Mouse (Mus musculus) stomach, embryonic 16.5 days (tissue): ENCODE results near the gene Slc16a10. TPM values are rescaled to one million over a fixed set of nuclear protein-coding genes. Genes with fewer than 3 reads are reported as not detected.

ENCODE experiments used
- ATAC-seq: fragments of 200-750 bp; cut with Nextera tagmentation; 2 replicates; pipeline ENCODE4 v1.8.0; 2017; ENCODE audit warnings: moderate number of reproducible peaks, moderate TSS enrichment; ENCODE audit not compliant: insufficient read depth, low FRiP score
- H3K27ac ChIP-seq: fragments of 300-500 bp; sonication (generic); 2 replicates; pipeline ENCODE4 v1.5.1; 2014; ENCODE audit warnings: low read length
- H3K27me3 ChIP-seq: fragments of 300-500 bp; sonication (generic); 2 replicates; pipeline ENCODE4 v1.6.1; 2014; ENCODE audit warnings: low read length, control low read depth, mixed read lengths; ENCODE audit not compliant: control insufficient read depth, insufficient read depth
- H3K36me3 ChIP-seq: fragments of 300-500 bp; sonication (generic); 2 replicates; pipeline ENCODE4 v1.6.1; 2014; ENCODE audit warnings: low read length; ENCODE audit not compliant: control insufficient read depth, insufficient read depth
- H3K4me1 ChIP-seq: fragments of 300-500 bp; sonication (generic); 2 replicates; pipeline ENCODE4 v1.6.1; 2014; ENCODE audit warnings: low read length, control low read depth, mixed read lengths; ENCODE audit not compliant: control insufficient read depth, insufficient read depth
- H3K4me2 ChIP-seq: fragments of 300-500 bp; sonication (generic); 2 replicates; pipeline ENCODE4 v1.6.1; 2014; ENCODE audit warnings: low read depth, low read length, mixed read lengths
- H3K4me3 ChIP-seq: fragments of 300-500 bp; sonication (generic); replicated peaks from 2 replicates; pipeline ENCODE4 v1.5.1; 2014; ENCODE audit warnings: mild to moderate bottlenecking, low read length
- H3K9ac ChIP-seq: fragments of 300-500 bp; sonication (generic); 2 replicates; pipeline ENCODE4 v1.6.1; 2014; ENCODE audit warnings: low read length
- H3K9me3 ChIP-seq: fragments of 300-500 bp; sonication (generic); replicated peaks from 2 replicates; pipeline ENCODE4 v1.6.1; 2016; ENCODE audit warnings: low read length, control low read depth; ENCODE audit not compliant: control insufficient read depth
- WGBS: fragments of 180-500 bp; shearing (Covaris S2); extraction: QIAGEN DNeasy Blood & Tissue Kit; methylation state at CpG from one replicate; pipeline ENCODE4 v1.1.7; 2014; 5-methylcytosine and 5-hydroxymethylcytosine counted together
- polyA plus RNA-seq: library from polyadenylated mRNA; unstranded; fragments of >200 nt; fragmentation: Nextera tagmentation; extraction: Ambion mirVana; gene quantifications from 2 replicates; pipeline ENCODE4 v1.2.1, GENCODE M21; 2015

Gene Slc16a10
- polyA plus RNA-seq, 1 experiment from 2014 or later: 12.2 TPM

DNA sequence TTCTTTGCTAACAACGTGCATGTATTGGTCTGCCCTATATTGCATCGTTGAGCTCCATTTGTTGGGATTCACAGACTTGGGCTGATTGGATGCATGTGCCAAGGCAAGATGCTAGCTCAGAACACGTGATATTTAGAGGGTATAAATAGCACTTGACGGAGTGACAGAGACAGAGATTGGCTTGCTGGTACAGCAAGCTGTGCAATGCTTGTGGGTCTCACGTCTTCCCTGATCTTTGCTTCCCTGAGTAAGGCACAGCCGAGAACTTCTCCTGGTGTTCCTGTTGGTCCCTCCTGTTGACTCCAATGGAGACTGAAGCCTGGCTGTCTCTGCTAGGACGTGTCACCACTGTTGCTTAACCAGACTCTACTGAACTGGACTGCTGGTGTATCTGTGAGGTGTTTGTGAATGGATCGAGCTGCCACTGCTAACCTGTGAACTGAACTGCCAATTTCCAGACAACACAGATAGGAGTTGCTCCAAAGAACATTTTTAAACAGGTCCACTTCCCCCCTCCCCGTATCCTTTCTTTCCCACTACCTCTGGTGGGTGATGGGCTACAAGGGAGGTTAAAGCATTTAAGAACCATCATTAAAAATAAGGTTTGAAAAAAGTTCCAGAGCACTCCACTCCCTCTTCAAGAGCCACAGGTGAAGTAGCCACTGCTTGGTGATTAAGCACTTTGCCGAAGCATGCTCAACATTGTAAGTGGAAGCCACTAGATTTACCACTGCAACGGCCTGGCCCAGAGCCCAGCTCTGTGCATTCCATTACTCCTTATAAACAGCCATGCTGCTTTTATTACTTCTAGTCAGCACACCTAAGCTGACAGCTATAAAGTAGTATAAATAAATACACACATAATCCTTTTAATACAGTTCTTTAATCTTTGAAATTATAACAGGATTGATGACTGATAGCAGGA lies 51.3 kb downstream of the Slc16a10 start:
- no peak overlapping the region for H3K4me2 ChIP-seq
- peak; percentile 40; the same call in 1 of the 2 replicates for ATAC-seq

DNA sequence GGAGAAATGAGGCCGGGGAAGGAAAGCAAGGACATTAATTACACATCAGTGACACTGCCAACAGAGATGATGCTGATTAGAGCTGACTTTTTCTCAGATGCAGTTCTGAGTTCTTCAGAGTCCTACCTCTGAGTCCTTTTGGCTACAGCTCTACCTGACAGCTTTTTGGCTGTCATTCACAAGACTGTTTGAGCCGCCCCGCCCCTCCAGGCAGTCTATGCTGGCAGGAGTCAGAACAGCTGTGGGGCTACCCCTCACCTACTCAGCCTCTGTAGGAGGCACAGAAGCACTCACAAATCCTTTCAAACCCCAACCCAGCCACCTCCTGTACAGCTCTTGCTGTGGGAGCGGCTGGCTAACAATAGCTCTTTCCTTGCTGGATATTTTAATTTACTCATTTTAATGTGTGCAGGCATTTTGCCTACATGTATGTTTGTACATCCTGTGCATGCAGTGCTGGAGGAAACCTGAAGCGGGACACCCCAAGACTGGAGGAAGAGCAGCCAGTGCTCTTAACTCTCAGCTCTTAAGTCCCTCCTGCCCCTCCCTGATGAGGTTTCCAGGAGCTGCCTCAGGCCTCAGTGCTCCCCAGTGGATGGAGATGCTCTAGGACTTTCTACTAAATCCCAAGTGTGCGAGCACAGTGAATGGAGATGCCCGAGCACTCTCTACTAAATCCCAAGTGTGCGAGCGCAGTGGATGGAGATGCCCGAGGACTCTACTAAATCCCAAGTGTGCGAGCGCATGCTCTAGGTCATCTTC lies 57.5 kb downstream of the Slc16a10 start:
- H3K9me3 ChIP-seq: no peaks in the 10 kb centered on the region
- WGBS: 70% methylated on average over 12 of the region's 12 CpGs

More for the DNA sequence above, 51.3 kb downstream of the Slc16a10 start:
- H3K4me1 ChIP-seq: 0 out of 2 replicates have a peak, but pooled peaks cover 7% of the 10 kb centered on the region
- no peak overlapping the region for H3K27ac ChIP-seq
- no peak overlapping the region for H3K4me3 ChIP-seq
- H3K9ac ChIP-seq: no peak overlapping the region
- no peaks in the 10 kb centered on the region for H3K9me3 ChIP-seq
- 71% methylated on average over 11 of the region's 11 CpGs for WGBS
- no peaks in the 10 kb centered on the region for H3K36me3 ChIP-seq
- H3K27me3 ChIP-seq: no peaks in the 10 kb centered on the region

DNA sequence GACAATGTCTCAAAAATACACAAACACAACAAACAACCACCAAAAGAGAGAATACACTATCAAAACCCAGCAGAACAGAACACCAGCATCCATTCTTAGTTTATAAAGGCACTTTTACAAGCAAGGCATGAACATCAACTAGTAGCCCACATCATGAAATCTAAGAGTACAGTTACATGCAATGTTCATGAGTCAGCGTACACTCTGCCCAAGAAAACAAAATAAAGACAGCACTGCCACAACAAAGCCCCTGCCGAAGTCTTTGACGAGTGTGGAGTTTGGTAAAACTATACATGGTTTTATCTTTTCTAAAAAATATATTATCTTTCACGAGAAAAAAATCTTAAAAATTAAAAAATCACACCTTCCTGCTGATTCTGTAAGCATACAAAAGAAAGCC lies 58.5 kb downstream of the Slc16a10 start:
- WGBS: 76% methylated on average over 4 of the region's 4 CpGs
- Histone ChIP-seq H3K9ac (no peak overlapping the region), H3K4me1 (peaks cover 15% of the 10 kb centered on the region), H3K36me3 (no peaks in the 10 kb centered on the region), H3K4me2 (no peak overlapping the region), H3K27me3 (no peaks in the 10 kb centered on the region), H3K27ac (no peak overlapping the region), H3K4me3 (no peak overlapping the region), H3K9me3 (no peaks in the 10 kb centered on the region)
- no peak for ATAC-seq

More for the DNA sequence above, 57.5 kb downstream of the Slc16a10 start:
- Histone ChIP-seq H3K27ac (peak overlapping the region; percentile 38; the same call in 1 of the 2 replicates), H3K4me2 (no peak overlapping the region), H3K36me3 (no peaks in the 10 kb centered on the region), H3K27me3 (no peaks in the 10 kb centered on the region), H3K4me3 (no peak overlapping the region), H3K4me1 (peaks cover 15% of the 10 kb centered on the region), H3K9ac (no peak overlapping the region; the same call in 1 of the 2 replicates)
- peak; percentile 44; the same call in 1 of the 2 replicates for ATAC-seq

DNA sequence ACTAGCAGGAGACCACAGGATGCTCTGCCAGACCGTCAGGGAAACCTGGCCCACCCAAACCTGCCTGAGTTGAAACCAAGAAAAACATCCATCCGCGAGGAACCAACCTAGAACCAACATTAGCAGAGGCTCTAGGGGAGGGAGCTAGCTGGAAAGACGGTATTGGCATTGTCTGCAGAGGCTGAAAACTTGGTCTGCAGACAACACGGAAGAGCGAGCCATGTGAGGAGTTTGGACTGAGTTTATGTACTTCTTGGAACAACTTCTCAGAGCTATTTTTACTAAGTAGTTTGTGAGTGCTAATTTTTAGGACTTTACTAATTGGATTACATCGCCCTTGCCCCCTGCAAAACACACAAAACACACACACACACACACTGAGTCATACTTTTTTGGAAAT lies 59.4 kb downstream of the Slc16a10 start:
- H3K4me1 ChIP-seq: peaks cover 15% of the 10 kb centered on the region
- 85% methylated on average over 7 of the region's 7 CpGs for WGBS
- no peak overlapping the region for H3K27ac ChIP-seq
- H3K36me3 ChIP-seq: no peaks in the 10 kb centered on the region
- H3K4me2 ChIP-seq: no peak overlapping the region
- H3K9ac ChIP-seq: no peak overlapping the region
- ATAC-seq: no peak
- H3K9me3 ChIP-seq: no peaks in the 10 kb centered on the region
- H3K4me3 ChIP-seq: no peak overlapping the region
- H3K27me3 ChIP-seq: no peaks in the 10 kb centered on the region

DNA sequence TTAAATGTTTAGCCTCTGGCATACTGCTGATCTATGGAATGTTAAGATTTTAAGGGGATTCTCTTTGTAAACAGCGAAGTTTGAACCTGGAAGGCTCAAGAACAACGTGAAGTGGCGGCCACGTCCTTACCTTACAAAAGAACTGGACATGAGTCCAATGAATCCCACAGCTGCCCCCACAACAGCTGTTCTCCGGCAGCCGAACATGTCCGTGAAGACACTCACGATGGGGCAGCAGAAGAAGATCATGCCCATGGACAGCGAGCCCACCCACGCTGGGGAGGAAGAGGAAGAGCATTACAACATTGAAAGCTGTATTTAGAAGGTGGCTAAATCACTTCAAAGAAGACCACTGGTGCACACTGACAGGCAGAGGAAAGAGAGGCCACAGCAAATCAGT lies 61.5 kb downstream of the Slc16a10 start:
- H3K4me2 ChIP-seq: no peak overlapping the region
- H3K9ac ChIP-seq: no peak overlapping the region
- no peaks in the 10 kb centered on the region for H3K9me3 ChIP-seq
- H3K27ac ChIP-seq: no peak overlapping the region
- no peaks in the 10 kb centered on the region for H3K27me3 ChIP-seq
- 35% methylated on average over 10 of the region's 10 CpGs for WGBS
- H3K36me3 ChIP-seq: no peaks in the 10 kb centered on the region
- H3K4me3 ChIP-seq: no peak overlapping the region
- peaks cover 18% of the 10 kb centered on the region for H3K4me1 ChIP-seq
- ATAC-seq: no peak

DNA sequence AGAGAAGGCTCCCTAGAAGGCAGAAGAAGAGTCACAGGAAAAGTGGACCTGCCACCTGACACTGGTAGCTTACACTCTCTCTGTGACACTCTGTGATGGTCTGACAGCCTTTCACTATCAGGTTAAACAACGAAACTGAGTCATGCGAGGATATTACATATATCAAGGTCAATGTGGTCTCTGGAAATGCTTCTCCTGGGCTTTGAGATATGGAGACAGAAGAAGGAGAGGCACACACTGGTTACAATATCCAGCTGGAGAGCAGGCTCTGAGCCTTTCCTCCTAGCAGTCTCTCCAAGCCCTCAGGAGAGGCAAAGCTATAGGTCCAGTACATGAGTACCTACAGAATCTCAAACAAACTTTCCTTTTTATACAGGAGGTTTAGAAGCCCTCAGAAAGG lies 62.8 kb downstream of the Slc16a10 start:
- H3K4me1 ChIP-seq: peaks cover 11% of the 10 kb centered on the region
- no peaks in the 10 kb centered on the region for H3K27me3 ChIP-seq
- no peaks in the 10 kb centered on the region for H3K9me3 ChIP-seq
- no peaks in the 10 kb centered on the region for H3K36me3 ChIP-seq
- H3K4me2 ChIP-seq: no peak overlapping the region
- H3K9ac ChIP-seq: no peak overlapping the region
- 55% methylated on average over 2 of the region's 2 CpGs for WGBS
- no peak overlapping the region for H3K4me3 ChIP-seq
- H3K27ac ChIP-seq: no peak overlapping the region
- ATAC-seq: no peak

DNA sequence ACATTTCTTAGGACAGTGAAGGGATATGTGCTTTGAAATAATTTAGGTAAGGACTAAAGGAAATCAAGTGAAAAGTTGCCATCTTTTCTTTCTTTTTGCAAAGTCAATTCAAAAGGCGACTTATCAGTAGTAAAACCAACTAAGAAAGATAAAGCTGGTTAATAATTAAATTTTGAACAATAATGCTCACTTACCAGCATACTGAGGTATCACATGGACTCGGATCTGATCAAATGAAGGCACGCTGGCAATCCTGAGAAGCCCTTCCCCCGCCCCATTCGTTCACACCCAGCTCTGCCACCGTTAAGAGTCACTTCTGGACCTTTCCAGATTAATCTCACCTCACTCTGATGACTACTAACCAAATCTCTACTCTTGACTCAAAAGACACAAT lies 64.1 kb downstream of the Slc16a10 start:
- Histone ChIP-seq H3K4me1 (peaks cover 6% of the 10 kb centered on the region), H3K9ac (no peak overlapping the region), H3K4me2 (no peak overlapping the region), H3K4me3 (no peak overlapping the region), H3K36me3 (no peaks in the 10 kb centered on the region), H3K9me3 (no peaks in the 10 kb centered on the region), H3K27ac (no peak overlapping the region), H3K27me3 (no peaks in the 10 kb centered on the region)
- peak; percentile 77; the same call in 1 of the 2 replicates for ATAC-seq
- 63% methylated on average over 6 of the region's 6 CpGs for WGBS

DNA sequence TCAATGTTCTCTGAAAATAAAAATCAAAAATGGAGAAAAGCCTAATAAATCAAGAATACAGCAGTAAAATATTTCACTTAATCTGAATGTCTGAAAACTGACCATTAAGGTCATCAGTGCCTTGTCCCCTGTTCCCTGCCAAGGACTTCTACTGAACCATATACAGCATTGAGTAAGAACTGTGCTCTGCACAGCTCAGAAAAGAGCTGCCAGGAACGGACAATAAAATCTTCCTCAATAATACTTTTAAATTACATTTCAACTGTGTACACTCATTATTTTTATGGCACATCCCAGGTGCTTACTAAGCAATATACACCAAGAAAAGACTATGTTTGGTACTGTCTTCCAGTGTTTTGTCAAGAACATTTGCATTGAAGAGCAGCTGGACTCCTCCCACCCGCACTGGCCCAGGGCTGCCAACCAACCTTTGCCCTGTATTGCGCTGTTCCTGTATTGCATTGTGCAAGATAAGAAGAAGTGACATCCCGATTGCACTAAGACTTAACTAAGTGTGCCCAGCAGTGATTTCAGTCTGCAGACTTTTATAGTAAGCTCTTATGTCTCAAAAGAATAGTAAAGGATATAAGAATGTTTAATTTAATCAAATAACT lies 64.6 kb downstream of the Slc16a10 start:
- Histone ChIP-seq H3K9me3 (no peaks in the 10 kb centered on the region), H3K4me2 (no peak overlapping the region), H3K4me3 (no peak overlapping the region), H3K27me3 (no peaks in the 10 kb centered on the region), H3K27ac (no peak overlapping the region), H3K4me1 (peaks cover 6% of the 10 kb centered on the region), H3K9ac (no peak overlapping the region), H3K36me3 (no peaks in the 10 kb centered on the region)
- 58% methylated on average over 4 of the region's 4 CpGs for WGBS
- peak; percentile 81; the same call in 1 of the 2 replicates for ATAC-seq
